Mouse (Mus musculus) brain, embryonic 18.5 days (tissue): Measurements from ENCODE around the gene Ncor1.

Source experiments
- DNase-seq: peaks from one replicate; pipeline ENCODE4 v3.0.0-alpha.2; 2012; ENCODE audit warnings: low read depth, low spot score

The Ncor1 gene

GRCm38 (mm10) chr11:62268381-62268780, 190.0 kb downstream of the Ncor1 start:
- DNase-seq: no peak

GRCm38 (mm10) chr11:62266466-62267214, 191.7 kb downstream of the Ncor1 start:
- DNase-seq: no peak
